In the genomic region with DNA sequence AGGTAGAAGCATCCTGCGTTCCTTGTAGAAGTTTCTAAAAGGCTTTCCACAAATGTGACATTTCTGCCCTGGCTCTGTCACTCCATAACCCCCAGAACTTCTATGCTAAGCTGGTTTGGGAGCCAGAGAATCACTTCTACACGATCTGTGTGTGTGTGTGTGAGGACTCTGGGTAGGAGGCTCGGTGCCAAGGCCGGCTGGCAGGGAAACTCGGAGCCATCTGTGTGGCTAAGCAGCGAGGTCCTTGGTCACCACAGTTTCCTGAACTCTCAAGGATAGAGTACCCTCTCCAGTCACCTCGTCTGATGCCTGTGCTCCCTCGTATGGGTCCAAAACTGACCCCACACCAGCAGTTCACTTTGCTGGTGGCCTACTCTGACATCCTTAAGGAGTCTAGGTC, we compare ENCODE assay signal across 14 mouse cellular contexts.
DNase-seq lines count a peak whose midpoint lies in the region; ATAC-seq lines count a peak whose summit lies in the region.
"Had no signal": no experiment of that assay in that cellular context is flagged by ENCODE, and none has a peak within 500 bp of the region (broad histone marks: within the 10 kb centered on the region; RNA-seq: fewer than 3 reads in every experiment).

No protein-coding gene starts in this region.

- no peak overlapping the region for H3K4me2 ChIP-seq in limb, embryonic 13.5 days (replicated peaks)
- H3K4me2 ChIP-seq: intestine, embryonic 15.5 days; lung, embryonic 14.5 days; neural tube, embryonic 13.5 days had no signal

- no peak overlapping the region for H3K27ac ChIP-seq in limb, embryonic 13.5 days
- H3K27ac ChIP-seq in limb, embryonic 10.5 days = no peak overlapping the region
- H3K27ac ChIP-seq: embryonic facial prominence, embryonic 10.5 days; intestine, embryonic 15.5 days; kidney, postnatal 0 days; neural tube, embryonic 13.5 days had no signal

- WGBS in limb, embryonic 13.5 days = 88% methylated on average over 8 of the region's 8 CpGs
- 89% methylated on average over 8 of the region's 8 CpGs for WGBS in limb, embryonic 10.5 days

- H3K4me1 ChIP-seq in limb, embryonic 13.5 days = no peaks in the 10 kb centered on the region
- peaks cover 5% of the 10 kb centered on the region; the same call in 1 of the 2 replicates for H3K4me1 ChIP-seq in limb, embryonic 10.5 days

- no peak for ATAC-seq in limb, embryonic 13.5 days (ENCODE audit: low FRiP score, low read depth)
- ATAC-seq: intestine, embryonic 15.5 days had no signal

- H3K4me3 ChIP-seq in limb, embryonic 13.5 days = no peak overlapping the region
- no peak overlapping the region for H3K4me3 ChIP-seq in limb, embryonic 10.5 days
- H3K4me3 ChIP-seq: embryonic facial prominence, embryonic 10.5 days; erythroblast, embryonic 14.5 days; intestine, embryonic 15.5 days; neural tube, embryonic 13.5 days had no signal

- H3K9ac ChIP-seq in limb, embryonic 13.5 days = peak overlapping the region; percentile 31; the same call in 1 of the 2 replicates
- H3K9ac ChIP-seq: intestine, embryonic 15.5 days; lung, embryonic 14.5 days; neural tube, embryonic 13.5 days had no signal

- peak; percentile 42 for DNase-seq in gastrocnemius, adult 18-20 months (ENCODE audit: low spot score)
- DNase-seq in gastrocnemius, postnatal 14 days = no peak
- DNase-seq in limb, embryonic 10.5 days (ENCODE audit: low spot score) = no peak
- DNase-seq in cerebellum, adult 11 months = peak; percentile 86
- DNase-seq in cerebellum, postnatal 14 days = peak; percentile 96 to 98
- no peak for DNase-seq in ovary, adult 18-20 months (ENCODE audit: low spot score)
- DNase-seq: liver; lung, embryonic 14.5 days had no signal

- peaks cover 92% of the 10 kb centered on the region for H3K36me3 ChIP-seq in limb, embryonic 13.5 days
- H3K36me3 ChIP-seq in limb, embryonic 10.5 days = peaks cover 96% of the 10 kb centered on the region

- intact Hi-C loops in gastrocnemius, postnatal 14 days (cut with DNase I; ENCODE audit: low total_unique reads) = no loop called here

- no peaks in the 10 kb centered on the region for H3K9me3 ChIP-seq in limb, embryonic 13.5 days
- H3K9me3 ChIP-seq in limb, embryonic 10.5 days (replicated peaks) = no peaks in the 10 kb centered on the region
- H3K9me3 ChIP-seq: embryonic facial prominence, embryonic 10.5 days; intestine, embryonic 15.5 days; neural tube, embryonic 13.5 days had no signal

- H3K27me3 ChIP-seq in limb, embryonic 13.5 days = no peaks in the 10 kb centered on the region
- H3K27me3 ChIP-seq in limb, embryonic 10.5 days (ENCODE audit: low read depth, poor library complexity, severe bottlenecking) = no peaks in the 10 kb centered on the region
- H3K27me3 ChIP-seq: intestine, embryonic 15.5 days; neural tube, embryonic 13.5 days had no signal

Comparison
In these comparisons a context has a peak if more than half of its experiments do, and no peak if none do; other contexts are left out.
1. DNase-seq: peak in gastrocnemius, adult 18-20 months (single experiment), cerebellum, adult 11 months (single experiment) and cerebellum, postnatal 14 days (2 of 2); none in gastrocnemius, postnatal 14 days (single experiment), limb, embryonic 10.5 days (single experiment) and ovary, adult 18-20 months (single experiment).